Mouse (Mus musculus): ENCODE measurements around the gene Ube2e3.

Gene Ube2e3

DNA sequence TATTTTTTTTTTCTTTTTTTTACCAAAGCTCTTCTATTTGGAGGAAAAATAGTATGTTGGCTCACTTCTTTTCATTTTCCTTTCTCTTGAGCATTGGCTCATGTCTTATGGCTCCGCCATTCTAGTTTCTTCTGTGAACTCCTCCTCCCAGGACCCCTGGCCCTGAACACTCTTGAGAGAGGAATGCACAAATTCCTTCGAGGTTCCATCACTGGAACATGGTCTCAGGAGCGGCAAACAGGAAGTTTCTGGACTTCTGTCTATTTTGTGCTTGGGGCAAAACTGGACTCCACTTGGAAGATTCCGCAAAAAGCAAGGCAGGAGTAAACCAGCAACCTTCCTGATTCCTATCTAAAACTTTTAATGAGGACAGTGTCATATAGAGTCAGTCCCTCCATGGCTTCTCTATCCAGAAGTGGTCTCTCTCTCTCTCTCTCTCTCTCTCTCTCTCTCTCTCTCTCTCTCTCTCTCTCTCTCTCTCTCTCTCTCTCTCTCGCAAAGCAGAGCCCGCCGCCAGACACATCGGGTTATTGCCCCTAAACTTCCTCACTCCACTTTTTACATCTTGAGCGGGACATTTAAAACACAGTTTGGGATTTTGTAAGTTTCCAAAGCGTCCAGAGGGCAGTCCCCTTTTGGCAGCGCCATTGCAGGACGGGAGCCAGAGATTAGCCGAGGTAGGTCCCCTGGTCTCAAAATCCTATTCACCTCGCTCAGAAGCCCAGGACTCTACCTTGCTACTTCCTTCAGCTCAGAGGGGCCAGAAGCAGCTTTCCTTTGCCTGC is at the start of gene Ube2e3:
Ube2e3 (plus strand) TSS at position 399 of the 785 bp plus-strand sequence.
- peak; percentile 25 for DNase-seq (ENCODE audit: low spot score)

DNA sequence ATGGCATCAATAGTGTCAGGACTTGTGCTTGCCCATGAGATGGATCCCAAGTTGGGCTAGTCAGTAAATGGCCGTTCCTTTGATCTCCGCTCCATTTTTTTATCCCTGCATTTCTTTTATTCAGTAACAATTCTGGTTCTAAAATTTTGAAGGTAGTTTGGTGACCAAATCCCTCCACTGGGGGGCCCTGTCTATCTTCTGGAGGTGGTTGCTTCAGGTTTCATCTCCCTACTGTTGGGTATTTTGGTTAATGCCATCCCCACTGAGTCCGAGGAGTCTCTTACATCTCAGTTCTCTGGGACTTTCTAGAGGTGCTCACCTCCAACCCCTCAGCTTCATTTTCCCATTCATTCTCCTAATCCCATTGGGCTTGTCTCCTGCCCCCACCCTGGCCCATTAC is 38.0 kb upstream of the Ube2e3 start:
- no peak for DNase-seq (ENCODE audit: low spot score)

DNA sequence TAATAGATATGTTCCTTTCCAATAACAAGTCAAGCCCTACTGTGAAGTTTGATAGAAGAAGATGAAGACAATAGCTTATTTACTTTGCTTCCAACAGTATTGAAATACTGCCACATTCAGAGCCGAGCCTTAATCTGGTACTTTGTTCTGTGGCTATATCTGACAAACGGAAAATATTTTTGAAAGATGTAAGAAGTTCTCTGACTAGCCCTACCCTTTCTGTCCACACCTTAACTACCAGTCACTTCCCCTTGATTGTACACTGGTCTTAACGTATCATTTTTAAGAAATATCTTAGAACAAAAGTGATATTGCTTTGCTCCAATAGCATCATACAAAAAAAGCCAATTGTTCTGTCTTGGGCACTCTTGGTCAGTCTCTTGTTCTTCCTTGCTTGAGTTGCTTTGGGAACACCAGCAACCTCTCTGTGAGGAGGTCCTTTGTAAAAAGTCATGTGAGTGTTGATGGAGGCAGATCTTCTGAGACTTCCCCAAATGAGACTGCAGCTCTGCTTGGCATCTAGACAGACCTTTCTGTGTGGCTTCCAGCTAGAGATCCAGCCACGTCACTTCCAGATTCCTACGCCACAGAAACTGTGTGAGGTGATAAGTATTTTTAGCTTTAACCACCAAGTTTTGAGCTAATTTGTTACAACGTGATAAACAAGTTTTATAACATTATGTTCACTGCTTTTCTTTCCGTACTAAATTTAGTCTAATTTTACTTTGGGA is 26.3 kb upstream of the Ube2e3 start:
- no peak for DNase-seq (ENCODE audit: low spot score)

DNA sequence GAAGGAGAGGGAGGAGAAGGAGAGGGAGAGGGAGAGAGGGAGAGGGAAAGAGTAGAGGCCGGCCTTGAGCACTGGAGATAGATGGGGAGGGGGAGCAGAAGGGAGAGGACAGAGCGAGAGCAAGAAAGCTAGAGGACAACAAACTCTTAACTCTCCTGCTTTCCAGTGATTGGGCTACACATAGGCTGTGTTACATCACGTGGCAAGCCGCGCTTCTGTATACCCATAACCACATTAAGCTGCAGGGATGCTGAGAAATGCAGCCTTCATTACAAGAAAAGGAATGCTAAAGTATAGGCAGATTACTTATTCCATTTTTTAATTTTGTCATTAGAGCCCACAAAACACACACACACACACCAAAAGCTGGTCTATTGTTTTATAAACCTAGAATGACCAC is 23.6 kb upstream of the Ube2e3 start:
- no peak for DNase-seq (ENCODE audit: low spot score)

DNA sequence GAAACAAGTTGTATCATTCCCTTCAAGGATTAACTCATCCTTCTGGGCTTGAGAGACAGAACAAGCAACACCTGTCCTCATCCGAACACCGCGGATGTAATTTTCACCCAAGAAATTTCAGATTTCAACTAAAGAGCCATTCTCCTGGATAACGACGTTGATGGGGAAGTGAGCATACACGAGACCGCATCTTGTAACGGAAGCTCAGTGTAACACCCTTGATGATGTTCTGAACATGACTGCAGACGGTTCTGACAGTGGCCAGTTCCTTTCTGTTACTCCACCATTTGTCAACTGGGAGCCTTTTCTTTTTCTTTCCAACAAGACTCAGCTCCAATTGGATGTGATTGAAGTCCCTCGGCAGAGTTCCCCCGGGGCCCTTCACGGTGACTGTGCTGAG is 22.6 kb upstream of the Ube2e3 start:
- DNase-seq (ENCODE audit: low spot score), result no peak

DNA sequence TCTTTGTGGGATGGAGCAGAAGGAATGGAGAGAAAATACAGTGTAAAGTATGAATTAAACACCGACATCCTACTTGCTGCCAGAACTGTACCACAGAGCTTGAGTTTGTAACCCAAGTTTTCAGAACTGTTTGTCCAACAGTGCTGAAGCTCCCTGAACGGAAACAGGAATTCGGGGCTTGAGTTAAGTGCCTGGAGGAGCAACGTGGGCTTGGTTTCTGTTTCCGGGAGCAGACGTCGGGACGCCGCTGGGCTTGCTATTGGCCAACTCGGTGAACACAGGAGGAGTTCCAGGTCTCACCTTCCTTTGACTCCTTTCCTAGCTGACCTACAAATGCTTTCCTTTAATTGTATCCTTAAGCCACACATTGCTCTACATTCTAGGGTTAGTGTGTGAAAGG is 22.2 kb upstream of the Ube2e3 start:
- no peak for DNase-seq (ENCODE audit: low spot score)

DNA sequence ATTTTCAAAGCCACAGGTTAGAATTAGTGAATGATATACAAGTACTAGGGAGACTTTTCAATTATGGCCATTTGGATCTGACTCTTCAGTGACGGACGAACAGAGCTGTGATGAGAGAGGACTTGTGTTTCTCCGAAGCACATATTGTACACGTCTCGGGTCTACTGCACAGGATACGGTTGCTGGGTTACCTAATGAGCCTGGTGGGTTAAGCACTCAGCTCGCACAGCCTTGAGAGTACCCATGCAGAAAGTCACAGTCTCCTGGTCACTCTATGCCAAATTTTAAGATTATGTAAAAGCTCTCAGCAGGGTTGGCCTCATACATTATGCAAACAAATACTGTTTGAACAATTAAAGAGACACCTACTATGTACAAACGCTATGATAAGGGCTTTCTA is 13.6 kb upstream of the Ube2e3 start:
- no peak for DNase-seq (ENCODE audit: low spot score)

DNA sequence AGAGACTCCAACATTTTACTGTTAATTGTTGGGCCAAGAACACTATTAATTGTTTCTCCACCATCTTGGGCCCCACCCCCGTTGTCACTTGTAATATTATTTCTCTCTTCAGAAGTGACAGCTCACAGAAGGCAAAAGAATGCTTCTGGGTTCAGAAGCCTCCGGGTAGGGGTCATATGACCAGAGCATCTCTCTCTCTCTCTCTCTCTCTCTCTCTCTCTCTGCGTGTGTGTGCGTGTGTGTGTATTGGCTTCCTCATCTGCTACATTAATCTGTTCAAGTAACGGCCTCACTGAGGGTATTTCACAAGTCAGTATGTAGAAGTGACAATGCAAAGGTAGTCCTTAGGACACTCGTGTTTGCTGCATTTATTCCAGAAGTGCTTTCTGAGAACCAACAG is 9.3 kb upstream of the Ube2e3 start:
- no peak for DNase-seq (ENCODE audit: low spot score)

DNA sequence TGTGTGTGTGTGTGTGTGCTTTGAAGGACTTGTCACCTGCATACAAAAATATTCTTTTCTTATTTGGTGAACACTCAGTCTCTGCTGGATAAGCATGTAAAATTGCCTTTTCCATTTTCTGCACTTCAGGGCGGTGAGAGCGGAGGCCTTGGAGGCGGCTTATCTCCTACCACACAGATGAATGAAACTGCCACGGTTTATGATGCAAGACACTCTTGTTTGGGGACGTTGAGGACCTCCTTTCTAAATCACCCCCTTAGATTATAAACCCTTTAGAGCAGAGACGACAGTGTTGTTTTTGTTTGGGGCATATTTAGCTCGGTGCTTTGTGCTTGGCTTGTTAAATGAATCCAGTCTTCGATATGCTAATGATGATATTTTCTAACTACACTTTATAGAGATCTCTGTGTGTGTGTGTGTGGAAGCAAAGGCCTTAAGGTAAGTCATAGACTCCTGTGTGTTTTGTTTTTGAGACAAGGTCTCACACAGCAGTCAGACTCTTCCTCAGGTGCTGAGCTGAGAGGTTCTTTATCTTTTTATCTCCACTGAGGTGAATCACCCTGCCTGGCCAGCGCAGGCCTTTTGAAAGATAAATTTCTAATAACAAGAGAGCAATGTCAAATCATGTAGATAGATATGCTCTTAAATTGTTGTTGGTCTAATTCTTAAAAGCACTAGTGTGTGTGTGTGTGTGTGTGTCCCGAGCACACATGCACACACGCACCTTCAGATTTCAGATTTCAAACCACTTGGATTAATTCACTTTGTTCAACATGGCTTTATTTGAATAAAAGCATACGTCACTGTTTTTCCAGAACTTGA is 8.4 kb upstream of the Ube2e3 start:
- DNase-seq (ENCODE audit: low spot score), result no peak

DNA sequence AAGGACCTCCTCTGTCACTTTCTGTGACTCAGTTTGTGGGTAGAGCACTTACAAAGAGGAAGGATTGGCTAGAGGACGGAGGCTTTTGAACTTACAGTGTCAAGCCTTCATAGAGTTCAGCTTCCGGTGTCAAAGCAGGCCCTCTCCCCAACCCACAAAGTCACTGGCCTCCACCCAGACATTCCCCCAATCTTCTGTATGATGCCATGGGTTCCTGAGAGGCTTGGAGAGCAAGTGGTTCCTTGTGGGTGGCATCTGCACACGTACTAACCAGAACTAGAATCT is 7.9 kb upstream of the Ube2e3 start:
- no peak for DNase-seq (ENCODE audit: low spot score)

DNA sequence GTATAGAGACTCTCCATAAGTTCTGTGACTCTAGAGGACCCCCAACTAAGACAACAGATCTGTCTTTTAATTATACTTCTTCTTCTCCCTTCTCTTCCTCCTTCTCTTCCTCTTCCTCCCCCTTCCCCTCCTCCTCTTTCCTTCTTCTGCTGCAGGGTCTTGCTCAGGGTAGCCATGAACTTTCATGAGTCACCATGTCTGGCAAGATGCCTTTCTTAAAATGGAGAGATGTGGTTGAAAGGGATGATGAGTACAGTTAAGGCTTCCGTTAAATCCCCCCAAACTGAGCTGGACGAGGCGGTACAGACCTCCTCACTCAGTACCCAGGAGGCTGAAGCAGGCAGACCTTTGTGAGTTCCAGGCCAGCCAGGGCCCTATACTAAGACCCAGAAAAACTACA is 3.8 kb upstream of the Ube2e3 start:
- DNase-seq (ENCODE audit: low spot score), result no peak

DNA sequence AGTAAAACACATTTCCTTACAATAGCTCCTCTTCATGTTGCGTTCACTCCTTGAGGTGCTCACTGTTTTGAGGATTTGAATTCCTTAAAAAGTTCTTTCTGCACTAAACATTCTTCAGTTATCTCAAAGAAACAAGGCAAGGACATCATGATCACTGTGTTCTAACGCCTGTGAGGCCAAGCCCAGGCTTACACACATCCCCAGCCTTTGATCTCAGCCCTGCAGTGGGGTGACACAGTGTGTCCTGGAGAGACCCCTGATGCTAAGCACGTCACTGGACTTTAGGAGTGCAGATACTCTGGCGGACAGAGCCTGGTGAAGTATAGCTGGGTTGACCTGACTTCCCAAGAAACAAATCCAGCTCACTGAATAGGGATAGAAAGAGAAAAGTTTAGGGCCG is 3.1 kb upstream of the Ube2e3 start:
- no peak for DNase-seq (ENCODE audit: low spot score)

DNA sequence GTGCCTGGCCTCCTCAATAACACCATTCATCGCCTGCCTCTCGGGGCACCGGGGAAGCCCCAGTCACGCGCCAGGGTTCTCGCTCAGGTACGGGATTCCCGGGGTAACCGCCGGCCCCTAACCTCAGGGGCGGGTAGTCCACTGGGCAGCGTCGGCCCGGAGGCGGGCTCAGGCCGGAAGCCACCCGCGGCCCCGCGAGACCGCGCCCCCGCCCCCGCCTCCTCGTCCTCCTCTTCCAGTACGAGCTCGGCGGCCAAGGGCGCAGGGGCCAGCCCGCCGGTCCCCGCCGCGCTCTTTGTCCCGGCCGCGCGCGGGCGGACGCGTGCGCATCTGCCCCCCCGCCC is 559 bp downstream of the Ube2e3 start:
- DNase-seq (ENCODE audit: low spot score), result peak; percentile 85

DNA sequence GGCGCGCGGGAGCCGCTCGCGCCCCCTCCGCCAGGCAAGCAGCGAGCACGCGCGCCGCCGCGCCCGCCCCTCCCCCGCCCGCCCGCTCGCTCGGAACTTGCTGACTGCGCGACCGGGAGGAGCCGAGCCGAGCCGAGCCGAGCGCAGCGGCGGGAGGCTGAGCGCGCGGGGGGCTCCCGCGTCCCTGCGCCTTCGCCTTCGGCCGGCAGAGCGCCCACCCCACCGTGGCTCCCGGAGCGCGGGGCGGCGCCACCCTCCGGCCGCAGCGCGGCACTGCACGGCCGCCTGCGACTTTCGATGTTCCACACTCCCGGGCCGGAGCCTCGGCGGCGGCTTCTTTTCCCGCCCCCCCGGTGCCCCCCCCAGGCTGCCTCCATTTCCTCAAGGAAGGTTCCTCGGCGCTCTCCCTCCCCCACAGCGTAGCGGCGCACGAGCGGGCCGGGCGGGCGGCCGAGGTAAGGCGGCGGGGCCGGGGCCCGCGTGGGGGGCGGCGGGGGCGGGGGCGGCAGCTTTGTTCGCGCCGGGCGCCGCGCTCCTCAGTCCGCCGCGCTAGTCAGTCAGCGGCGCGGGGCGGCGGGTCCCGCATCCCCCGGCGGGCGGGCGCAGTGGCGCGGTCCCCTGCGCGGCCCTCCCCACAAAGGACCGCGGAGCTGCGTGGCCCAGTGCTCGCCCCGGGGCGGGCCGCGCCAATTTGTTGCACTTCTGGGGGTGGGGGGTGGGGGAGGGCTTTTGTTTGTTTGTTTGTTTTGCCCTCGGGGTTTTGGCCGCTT is 1.2 kb downstream of the Ube2e3 start:
- peak; percentile 84 for DNase-seq (ENCODE audit: low spot score)

DNA sequence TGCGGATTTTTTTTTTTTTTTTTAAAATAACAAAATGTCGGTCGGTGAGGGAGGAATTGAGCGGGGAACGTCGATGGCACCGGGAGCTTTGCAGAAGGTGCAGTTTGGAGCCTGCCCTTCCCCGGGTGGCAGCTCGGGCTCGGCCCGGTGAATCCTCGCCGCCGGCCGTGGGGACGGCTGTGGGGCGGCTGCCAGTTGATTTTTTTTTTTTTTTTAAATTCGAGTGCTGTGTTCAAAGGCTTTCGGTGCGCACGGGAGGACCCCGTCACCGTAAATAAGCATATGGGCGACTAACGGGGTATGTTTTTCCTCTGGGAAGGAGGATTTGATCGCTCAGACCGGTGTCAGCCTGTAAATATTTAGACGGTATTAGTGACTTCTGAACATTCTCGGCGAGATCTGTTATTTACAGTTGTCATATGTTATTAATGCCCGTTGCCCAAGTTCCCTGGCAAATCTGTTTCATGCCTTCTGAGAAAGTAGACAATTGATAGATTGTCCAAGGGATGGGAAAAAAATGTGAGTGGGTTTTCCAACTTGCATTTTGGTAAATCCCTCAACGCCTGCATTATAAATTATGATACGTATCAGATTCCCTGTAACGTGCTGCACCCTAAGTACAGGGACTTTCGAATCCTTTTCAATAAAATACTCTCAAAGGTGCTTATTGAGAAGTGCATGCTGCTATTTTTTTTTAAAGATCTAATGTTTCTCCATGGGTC is 2.0 kb downstream of the Ube2e3 start:
- DNase-seq (ENCODE audit: low spot score), result peak; percentile 11

DNA sequence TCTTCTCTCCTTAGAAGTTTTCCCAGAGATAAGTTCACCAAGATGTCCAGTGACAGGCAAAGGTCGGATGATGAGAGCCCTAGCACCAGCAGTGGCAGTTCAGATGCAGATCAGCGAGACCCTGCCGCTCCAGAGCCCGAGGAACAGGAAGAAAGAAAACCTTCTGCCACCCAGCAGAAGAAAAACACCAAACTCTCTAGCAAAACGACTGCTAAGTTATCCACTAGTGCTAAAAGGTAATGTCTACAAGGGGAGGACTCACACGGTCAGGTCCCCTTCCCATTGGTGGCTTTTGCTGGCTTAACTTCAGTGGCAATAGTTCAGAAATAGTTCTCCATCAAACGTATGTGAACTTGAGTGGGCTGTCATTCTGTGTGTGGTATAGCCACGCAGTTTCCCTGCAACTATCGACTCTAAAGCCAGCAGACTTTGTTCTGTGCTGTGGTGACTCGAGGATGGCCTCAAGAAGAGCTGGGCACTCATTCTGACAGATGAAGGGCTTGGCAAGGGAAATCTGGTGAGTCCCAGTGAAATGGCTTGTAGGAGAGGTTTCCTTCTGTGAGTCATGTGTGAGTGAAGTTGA is 2.6 kb downstream of the Ube2e3 start:
- peak; percentile 46 for DNase-seq (ENCODE audit: low spot score)

DNA sequence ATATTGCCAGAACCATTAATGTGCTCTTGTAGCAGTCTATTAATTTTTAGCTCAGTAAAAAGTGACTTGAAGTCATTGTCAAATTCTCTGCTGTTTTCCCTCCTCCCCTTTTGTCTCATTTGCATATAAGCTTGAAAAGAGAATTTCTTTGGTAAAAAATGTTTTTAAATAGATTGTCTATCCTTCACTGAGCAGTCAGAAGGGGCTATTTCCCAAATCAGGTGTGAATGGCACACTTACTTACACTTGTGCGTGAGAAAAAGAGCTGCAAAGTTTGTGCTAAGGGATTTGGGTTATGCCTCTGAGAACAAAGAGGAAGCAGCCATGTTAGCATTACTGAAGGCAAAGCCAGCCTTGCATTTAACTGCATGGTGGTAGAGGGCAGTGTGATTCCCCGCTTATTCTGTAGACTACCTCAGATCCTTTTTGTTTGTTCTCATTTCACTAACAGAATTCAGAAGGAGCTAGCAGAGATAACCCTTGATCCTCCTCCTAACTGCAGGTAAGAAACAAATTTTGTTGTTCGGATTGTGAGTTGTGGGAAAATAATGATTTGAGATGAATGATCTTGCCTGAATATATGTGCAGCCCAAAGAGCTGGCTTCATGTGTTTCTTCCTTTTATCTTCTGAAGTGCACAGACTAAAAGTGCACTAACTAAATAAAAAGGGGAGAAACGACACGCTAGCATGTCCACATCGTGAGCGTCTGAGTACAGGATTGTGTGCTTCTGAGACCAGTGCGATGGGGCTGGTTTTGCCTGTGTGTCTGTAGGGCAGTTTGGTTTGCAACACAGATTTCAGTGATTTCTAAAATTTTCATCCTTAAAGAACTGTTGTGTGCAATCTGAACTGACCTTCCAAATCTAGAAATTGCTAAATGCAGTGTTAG is 4.3 kb downstream of the Ube2e3 start:
- peak; percentile 69 for DNase-seq (ENCODE audit: low spot score)

DNA sequence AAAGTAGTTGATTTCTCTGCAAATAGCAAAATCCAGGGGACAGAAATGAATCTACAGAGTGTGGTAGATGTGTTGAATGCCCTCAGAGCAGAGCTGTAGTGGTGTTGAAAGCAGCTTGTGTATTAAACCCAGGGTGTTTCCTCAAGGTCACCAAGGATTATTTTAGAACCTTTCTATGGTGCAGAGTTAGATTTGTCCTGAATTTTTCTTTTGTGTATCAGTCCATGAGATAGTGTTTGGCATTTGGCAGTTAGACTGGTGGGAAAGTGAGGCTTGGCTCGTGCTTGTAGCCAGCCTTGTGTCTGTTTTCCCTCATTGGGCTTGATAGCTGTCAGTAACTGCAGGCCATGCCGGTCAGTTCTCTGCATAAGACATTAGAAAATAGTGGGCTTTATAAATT is 6.0 kb downstream of the Ube2e3 start:
- DNase-seq (ENCODE audit: low spot score), result no peak

DNA sequence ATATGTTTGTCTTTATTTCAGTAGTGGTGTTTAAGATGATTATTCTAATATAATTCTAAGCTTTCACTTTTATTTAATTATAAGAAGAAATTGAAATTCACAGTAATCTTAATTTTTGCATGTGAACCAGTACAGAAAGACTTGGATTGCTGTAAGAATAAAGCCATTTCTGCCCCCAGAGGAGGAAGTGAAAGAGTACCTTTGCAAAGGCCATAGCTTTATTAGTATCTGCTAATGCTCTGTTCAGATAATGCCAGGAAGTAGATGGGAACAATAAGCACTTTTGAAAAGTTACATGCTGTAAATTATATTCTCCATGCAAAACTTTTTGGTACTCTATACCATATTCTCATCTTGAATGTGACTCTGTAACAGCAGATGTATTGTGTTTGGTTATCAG is 8.1 kb downstream of the Ube2e3 start:
- DNase-seq (ENCODE audit: low spot score), result no peak

DNA sequence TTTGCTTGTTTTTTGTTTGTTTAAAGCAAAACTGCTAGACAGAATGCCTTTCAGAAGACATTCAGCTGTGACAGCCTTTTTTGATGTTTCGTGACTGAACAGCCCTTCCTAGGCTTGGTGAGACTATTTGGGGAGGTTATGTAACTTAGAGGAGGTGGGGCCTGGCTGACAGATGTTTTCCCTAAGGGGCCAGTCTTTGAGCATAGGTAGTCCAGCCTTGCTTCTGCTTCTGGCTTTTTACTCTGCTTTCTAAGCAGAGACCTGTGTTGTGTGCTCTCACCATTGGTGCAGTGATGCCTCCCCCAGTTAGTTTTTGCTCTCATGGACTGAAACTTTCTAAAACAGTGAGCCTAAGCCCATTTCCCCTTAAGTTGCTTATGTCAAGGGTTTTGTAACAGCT is 14.1 kb downstream of the Ube2e3 start:
- no peak for DNase-seq (ENCODE audit: low spot score)
